Mouse (Mus musculus) lung, embryonic 15.5 days (tissue): Measurements from ENCODE around the gene Atf7ip. TPM values are rescaled to one million over a fixed set of nuclear protein-coding genes. Genes with fewer than 3 reads are reported as not detected.

Experiments
- ATAC-seq: fragments of 200-750 bp; cut with Nextera tagmentation; 2 replicates; pipeline ENCODE4 v1.8.0; 2017; ENCODE audit warnings: moderate number of reproducible peaks, borderline replicate concordance; ENCODE audit not compliant: low FRiP score, low TSS enrichment; ENCODE audit errors: extremely low read depth
- H3K27ac ChIP-seq: fragments of 300-500 bp; sonication (generic); 2 replicates; pipeline ENCODE4 v1.5.1; 2015; ENCODE audit warnings: moderate library complexity, mild to moderate bottlenecking, inconsistent platforms
- H3K27me3 ChIP-seq: fragments of 300-500 bp; sonication (generic); 2 replicates; pipeline ENCODE4 v1.6.1; 2015; ENCODE audit warnings: inconsistent platforms
- H3K36me3 ChIP-seq: fragments of 300-500 bp; sonication (generic); 2 replicates; pipeline ENCODE4 v1.6.1; 2015; ENCODE audit warnings: inconsistent platforms
- H3K4me1 ChIP-seq: fragments of 300-500 bp; sonication (generic); 2 replicates; pipeline ENCODE4 v1.6.1; 2015; ENCODE audit warnings: inconsistent platforms
- H3K4me2 ChIP-seq: fragments of 300-500 bp; sonication (generic); 2 replicates; pipeline ENCODE4 v1.6.1; 2015; ENCODE audit warnings: inconsistent platforms, mild to moderate bottlenecking, moderate library complexity
- H3K4me3 ChIP-seq: fragments of 300-500 bp; sonication (generic); 2 replicates; pipeline ENCODE4 v1.5.1; 2015; ENCODE audit warnings: mild to moderate bottlenecking, inconsistent platforms
- H3K9ac ChIP-seq: fragments of 300-500 bp; sonication (generic); 2 replicates; pipeline ENCODE4 v1.6.1; 2015; ENCODE audit warnings: inconsistent platforms
- H3K9me3 ChIP-seq: fragments of 300-500 bp; sonication (generic); 2 replicates; pipeline ENCODE4 v1.6.1; 2016; ENCODE audit warnings: inconsistent platforms
- WGBS: fragments of 180-500 bp; shearing (Covaris S2); methylation state at CpG from one replicate; pipeline ENCODE4 v1.1.7; 2015; 5-methylcytosine and 5-hydroxymethylcytosine counted together
- polyA plus RNA-seq: library from polyadenylated mRNA; unstranded; fragments of >200 nt; fragmentation: Nextera tagmentation; extraction: Ambion mirVana; gene quantifications from 2 replicates; pipeline ENCODE4 v1.2.1, GENCODE M21; 2015

Atf7ip gene
- polyA plus RNA-seq, 1 experiment from 2014 or later: 44.9 TPM

GRCm38 (mm10) chr6:136659226-136659625 lies 153.3 kb downstream of the Atf7ip start:
- no peaks in the 10 kb centered on the region for H3K36me3 ChIP-seq
- peaks cover 17% of the 10 kb centered on the region for H3K4me1 ChIP-seq
- no peak overlapping the region for H3K9ac ChIP-seq
- H3K4me3 ChIP-seq: no peak overlapping the region
- no peak overlapping the region for H3K27ac ChIP-seq
- no peak overlapping the region for H3K4me2 ChIP-seq
- no peaks in the 10 kb centered on the region for H3K9me3 ChIP-seq
- ATAC-seq: no peak
- H3K27me3 ChIP-seq: peaks cover 28% of the 10 kb centered on the region
- WGBS: 86% methylated on average over 9 of the region's 9 CpGs

Other genes with a start within 250 kb of the Atf7ip start
- gene Gm8994, start 178.6 kb upstream of the Atf7ip start, polyA plus RNA-seq: not detected in 2 replicates
- 0.42 TPM in 1 of 2 replicates, not detected in the other for gene E330021D16Rik, start 90.6 kb upstream of the Atf7ip start, polyA plus RNA-seq
- 4.0 and 4.9 TPM in 2 replicates for gene Plbd1, start 155.8 kb downstream of the Atf7ip start, polyA plus RNA-seq